Mouse (Mus musculus) layer of hippocampus, postnatal 25 days (tissue): ENCODE data around the gene Taf5. TPM values are rescaled to one million over a fixed set of nuclear protein-coding genes. Genes with fewer than 3 reads are reported as not detected.

Experiments used
- DNase-seq, 2 experiments: peaks; one replicate each; pipeline ENCODE4 v3.0.0; 2022; ENCODE audit warnings: mixed read lengths in 2 of 2, low spot score in 1 of 2; ENCODE audit errors: extremely low spot score in 1 of 2
- total RNA-seq, 2 experiments: library from RNA; stranded (reverse); gene quantifications; 2 replicates each; pipeline ENCODE4 v1.2.3; 2021

Taf5 gene
- total RNA-seq, 2 experiments from 2014 or later = 6.0 to 7.2 TPM

DNA sequence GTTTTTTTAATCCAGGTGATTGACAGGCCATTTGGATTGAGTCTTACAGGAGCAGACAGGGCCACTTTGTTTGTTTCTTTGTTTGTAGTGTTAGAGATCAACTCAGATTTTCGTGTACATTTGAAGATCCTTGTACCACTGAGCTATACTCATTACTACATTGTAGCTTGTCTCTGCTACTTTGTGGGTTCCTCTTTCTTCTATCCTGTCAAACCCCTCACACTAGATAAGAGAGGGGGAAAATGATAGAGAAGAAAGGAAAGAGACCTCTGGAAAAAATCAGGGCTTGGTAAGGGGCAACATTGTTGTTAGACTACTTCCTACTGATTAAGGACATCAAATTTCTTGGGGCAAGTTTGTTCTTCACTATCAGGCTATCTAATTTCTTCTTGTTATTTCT, 9.9 kb upstream of the Taf5 start:
- no peak for DNase-seq

DNA sequence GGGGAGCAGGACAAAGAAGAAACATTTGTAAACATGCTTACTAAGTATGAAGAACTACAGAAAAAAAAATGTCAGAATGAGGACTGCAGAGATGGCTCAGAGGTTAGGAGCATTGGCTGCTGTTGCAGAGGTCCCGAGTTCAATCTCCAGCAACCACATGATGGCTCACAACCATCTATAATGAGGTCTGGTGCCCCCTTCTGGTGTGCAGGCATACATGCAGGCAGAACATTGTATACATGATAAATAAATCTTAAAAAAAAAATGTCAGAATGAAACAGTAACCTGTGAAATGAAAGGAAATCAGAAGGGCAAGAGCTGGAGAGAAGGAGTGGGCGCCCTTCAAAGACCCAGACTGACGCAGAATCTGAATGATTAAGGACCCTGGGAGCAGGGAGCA, 1.7 kb upstream of the Taf5 start:
- DNase-seq = no peak

DNA sequence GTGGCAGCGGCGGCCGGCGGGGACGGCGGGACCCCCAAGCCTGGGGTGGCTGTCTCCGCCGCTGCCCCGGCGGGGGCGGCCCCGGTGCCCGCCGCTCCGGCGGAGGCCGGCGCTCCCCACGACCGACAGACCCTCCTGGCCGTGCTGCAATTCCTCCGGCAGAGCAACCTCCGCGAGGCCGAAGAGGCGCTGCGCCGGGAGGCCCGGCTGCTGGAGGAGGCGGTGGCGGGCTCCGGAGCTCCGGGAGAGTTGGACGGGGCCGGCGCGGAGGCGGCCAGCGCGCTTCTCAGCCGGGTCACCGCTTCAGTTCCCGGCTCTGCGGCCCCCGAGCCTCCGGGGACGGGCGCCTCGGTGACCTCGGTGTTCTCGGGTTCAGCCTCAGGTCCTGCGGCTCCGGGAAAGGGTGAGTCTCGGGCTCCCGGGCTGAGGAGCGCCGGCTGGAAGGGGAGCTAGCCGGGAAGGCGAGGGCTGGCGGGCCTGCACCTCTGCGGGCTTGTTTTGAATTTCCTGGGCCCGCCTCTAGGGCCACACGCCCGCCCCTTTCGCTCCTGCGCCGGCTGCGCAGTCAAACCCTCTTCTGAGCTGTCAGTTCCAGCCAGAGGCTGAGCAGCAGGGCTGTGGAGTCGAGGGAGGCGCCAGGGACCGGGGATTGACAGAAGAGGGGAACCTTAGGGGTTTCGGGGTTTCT, 522 bp downstream of the Taf5 start:
- DNase-seq = peak; percentile 65 to 68

DNA sequence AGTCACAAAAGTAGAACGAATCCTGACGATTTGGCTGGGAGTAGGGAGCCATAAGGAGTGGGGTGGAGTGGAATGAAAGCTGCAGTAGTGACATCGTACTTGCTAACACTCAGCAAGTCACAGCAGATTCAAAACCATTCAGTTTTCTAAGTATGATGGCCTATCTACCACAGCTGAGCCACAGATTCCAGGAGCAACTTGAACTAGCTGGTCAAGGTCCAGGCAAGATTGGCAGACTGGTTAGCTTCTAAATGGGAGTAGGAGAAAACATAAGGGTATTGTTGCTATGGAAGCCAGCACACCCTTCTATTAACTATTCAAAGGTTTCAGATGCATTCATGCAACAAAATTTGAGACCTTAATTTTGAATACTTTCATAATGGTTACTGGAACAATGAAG, 20.7 kb downstream of the Taf5 start:
- no peak for DNase-seq

DNA sequence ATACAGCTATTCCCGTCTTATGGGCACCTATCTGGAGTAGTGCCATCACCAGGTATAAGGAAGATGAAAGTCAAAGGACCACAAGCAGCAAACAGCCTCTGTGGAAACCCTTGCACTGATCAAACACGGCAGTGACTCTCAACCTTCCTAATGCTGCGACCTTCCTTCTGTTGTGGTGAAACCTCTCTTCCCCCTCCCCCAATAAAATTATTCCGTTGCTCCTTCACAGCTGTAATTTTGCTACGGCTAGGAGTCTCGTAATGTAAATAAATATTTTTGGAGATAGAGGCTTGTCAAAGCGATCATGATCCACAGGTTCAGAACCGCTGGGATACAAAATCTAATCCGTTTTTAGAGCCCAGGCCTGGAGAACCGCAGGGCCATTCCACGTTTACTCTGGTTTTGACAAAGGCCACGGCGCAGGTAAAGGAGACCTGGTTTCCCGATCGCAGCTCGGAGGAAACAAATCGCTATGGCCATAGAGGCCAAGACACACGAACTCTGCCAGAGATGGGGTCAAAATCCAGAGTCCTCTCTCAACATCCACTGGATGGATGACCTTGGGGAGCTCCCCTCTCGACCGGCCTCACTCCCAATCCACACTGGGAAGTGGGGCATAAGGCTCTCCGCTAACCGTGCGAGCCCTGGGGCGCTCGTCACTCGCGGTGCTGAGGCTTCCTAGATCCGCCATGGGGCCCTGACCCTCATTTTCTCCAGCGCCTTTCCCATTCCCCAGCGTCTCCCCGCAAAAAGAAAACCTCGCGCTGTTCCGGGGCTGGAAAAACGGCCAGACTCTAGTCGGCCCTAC, 22.4 kb downstream of the Taf5 start:
- peak in 1 of 2 experiments; percentile 8 for DNase-seq

DNA sequence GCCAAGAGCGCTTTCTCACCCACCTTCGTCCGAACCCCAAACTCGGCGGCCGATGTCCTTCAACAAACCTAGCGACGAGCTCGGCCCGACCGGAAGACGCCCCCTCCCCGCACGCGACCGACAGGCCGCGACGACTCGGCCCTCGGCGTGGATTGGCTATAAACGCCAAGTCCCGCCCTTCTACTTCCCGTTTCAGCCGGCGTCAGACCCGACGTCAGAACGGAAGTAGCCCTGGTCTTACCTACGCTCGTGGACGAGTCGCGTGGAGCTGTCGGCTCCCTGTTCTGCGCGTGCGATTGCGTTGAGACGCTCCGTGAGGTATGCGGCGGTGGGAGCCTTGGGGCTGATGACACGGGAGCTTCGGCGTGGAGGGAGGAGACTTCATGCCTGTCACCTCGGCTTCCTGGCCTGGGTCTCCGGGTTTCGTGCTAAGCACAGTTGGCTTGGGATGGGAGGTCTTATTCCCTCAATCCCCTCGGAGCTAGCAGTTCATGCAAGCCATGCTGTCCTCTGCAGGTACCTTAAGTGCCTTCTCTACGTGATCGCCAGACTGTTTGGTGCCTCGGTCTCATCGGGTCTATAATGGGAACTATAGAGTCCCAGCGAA, 23.1 kb downstream of the Taf5 start, which contains the start of the genes Usmg5 and Pdcd11:
Gene Usmg5 (minus strand): TSS at position 98 of the 607 bp plus-strand sequence.
Gene Pdcd11 (plus strand): TSS at position 219 of the 607 bp plus-strand sequence.
- peak; percentile 86 to 93 for DNase-seq

DNA sequence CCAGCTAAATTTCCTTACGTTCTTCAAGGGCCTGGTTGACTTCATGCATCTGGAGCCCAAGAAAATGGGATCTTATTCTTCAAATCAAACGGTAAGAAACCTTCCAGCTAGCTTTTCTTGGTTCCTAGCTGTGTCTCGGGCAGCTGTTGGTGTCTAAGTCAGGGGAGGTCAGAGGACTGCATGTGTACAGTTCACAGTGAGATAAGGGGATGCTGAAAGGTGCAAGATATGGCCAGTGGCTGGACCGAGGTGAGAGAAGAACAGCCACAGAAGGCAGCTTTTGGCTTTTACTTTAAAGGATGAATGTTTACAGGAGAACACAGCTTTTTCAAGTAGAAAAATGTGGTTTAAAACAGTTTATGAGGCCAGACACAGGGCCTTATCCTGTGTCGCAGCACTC, 33.5 kb downstream of the Taf5 start:
- no peak for DNase-seq

DNA sequence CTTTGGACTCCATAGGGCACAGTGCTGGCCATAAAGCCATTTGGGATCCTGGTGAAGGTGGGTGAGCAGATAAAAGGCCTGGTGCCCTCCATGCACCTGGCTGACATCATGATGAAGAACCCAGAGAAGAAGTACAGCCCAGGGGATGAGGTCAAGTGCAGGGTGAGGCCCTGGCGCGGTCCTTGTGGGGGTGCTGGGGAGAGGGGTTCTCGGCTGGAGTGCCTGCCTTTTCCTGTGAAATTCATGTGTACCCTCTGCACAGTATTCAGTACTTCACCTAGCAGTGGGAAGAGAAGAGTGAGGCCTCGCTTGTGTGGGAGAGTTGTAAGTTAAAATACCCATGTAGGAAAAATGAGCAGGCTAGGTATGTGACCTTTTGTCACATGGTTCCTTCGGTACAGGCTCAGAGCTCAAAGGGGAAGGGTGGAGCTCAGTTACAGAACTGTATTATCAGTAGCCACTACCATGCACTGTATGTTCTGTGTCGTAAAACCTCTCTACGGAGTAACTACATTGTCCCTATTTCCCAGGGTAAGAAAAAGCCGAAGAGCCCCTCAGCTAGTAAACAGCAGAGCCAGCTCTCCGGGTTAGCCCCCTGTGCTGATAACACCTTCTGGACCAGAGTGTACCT, 37.2 kb downstream of the Taf5 start:
- no peak for DNase-seq

DNA sequence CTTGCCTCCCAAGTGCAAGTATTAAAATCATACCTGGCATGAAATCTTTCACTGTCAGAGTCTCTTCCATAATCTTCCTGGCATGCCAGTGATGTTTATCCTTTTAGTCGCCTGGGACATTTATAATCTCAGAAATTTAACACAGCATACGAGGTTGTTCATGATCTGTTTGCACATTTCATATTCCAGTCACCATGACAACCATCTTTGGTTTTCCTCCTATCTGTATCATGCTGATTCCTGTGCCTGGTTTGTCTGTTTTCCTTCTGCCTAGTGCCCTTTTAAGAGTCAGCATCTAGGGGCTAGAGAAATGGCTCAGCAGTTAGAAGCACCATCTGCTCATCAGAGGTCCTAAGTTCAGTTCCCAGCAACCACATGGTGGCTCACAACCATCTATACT, 51.1 kb downstream of the Taf5 start:
- no peak for DNase-seq

GRCm38 (mm10) chr19:47121054-47121453, 53.5 kb downstream of the Taf5 start:
- DNase-seq = no peak

GRCm38 (mm10) chr19:47122802-47123201, 55.3 kb downstream of the Taf5 start:
- DNase-seq = no peak

GRCm38 (mm10) chr19:47128164-47128563, 60.6 kb downstream of the Taf5 start:
- no peak for DNase-seq

DNA sequence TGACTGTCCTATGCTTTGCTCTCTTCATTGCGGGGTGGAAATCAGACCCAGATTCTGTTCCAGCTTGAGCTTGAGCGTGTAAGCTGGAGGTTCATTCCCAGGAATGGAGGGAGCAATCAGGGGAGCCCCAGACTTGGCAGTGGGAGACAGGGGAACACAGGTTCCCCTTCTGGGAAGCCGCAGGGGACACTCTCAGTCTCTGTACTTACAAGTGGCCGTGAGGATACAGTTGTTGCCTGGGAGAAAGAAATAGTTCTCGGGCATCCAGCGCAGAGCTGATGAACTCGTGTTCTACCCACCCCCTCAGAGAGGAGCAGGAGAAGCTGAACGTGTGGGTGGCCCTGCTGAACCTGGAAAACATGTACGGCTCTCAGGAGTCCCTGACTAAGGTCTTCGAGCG, 61.3 kb downstream of the Taf5 start:
- no peak for DNase-seq

GRCm38 (mm10) chr19:47130551-47131125, 63.1 kb downstream of the Taf5 start:
- DNase-seq = no peak

Other genes with a start within 250 kb of the Taf5 start
- 100 to 1,000 TPM; 178 to 189 TPM for gene Ina, start 53.0 kb upstream of the Taf5 start, total RNA-seq
- 10 to 100 TPM; 70.7 to 71.1 TPM for gene Nt5c2, start 52.6 kb upstream of the Taf5 start, total RNA-seq
- gene Pcgf6, start 16.8 kb upstream of the Taf5 start, total RNA-seq = 10 to 100 TPM; 14.5 to 20.2 TPM
- gene Usmg5, start 22.9 kb downstream of the Taf5 start, total RNA-seq = 100 to 1,000 TPM; 780 to 828 TPM
- 10 to 100 TPM; 15.7 to 19.2 TPM for gene Pdcd11, start 23.0 kb downstream of the Taf5 start, total RNA-seq
- 1 to 10 TPM; 4.9 to 5.2 TPM for gene Calhm2, start 70.5 kb downstream of the Taf5 start, total RNA-seq
- not detected for gene Calhm1, start 76.5 kb downstream of the Taf5 start, total RNA-seq
- gene Calhm3, start 90.0 kb downstream of the Taf5 start, total RNA-seq = not detected
- gene Neurl1a, start 111.1 kb downstream of the Taf5 start, total RNA-seq = 100 to 1,000 TPM; 186 to 192 TPM